Mouse (Mus musculus) stomach, embryonic 16.5 days (tissue): Measurements from ENCODE around the gene Rinl. TPM values are rescaled to one million over a fixed set of nuclear protein-coding genes. Genes with fewer than 3 reads are reported as not detected.
A peak's percentile ranks its signal among the peaks of the same experiment; 100 is the strongest.

Source experiments
- ATAC-seq: fragments of 200-750 bp; cut with Nextera tagmentation; 2 replicates; pipeline ENCODE4 v1.8.0; 2017; ENCODE audit warnings: moderate number of reproducible peaks, moderate TSS enrichment; ENCODE audit not compliant: insufficient read depth, low FRiP score
- H3K27ac ChIP-seq: fragments of 300-500 bp; sonication (generic); 2 replicates; pipeline ENCODE4 v1.5.1; 2014; ENCODE audit warnings: low read length
- H3K27me3 ChIP-seq: fragments of 300-500 bp; sonication (generic); 2 replicates; pipeline ENCODE4 v1.6.1; 2014; ENCODE audit warnings: low read length, control low read depth, mixed read lengths; ENCODE audit not compliant: control insufficient read depth, insufficient read depth
- H3K36me3 ChIP-seq: fragments of 300-500 bp; sonication (generic); 2 replicates; pipeline ENCODE4 v1.6.1; 2014; ENCODE audit warnings: low read length; ENCODE audit not compliant: control insufficient read depth, insufficient read depth
- H3K4me1 ChIP-seq: fragments of 300-500 bp; sonication (generic); 2 replicates; pipeline ENCODE4 v1.6.1; 2014; ENCODE audit warnings: low read length, control low read depth, mixed read lengths; ENCODE audit not compliant: control insufficient read depth, insufficient read depth
- H3K4me2 ChIP-seq: fragments of 300-500 bp; sonication (generic); 2 replicates; pipeline ENCODE4 v1.6.1; 2014; ENCODE audit warnings: low read depth, low read length, mixed read lengths
- H3K4me3 ChIP-seq: fragments of 300-500 bp; sonication (generic); replicated peaks from 2 replicates; pipeline ENCODE4 v1.5.1; 2014; ENCODE audit warnings: mild to moderate bottlenecking, low read length
- H3K9ac ChIP-seq: fragments of 300-500 bp; sonication (generic); 2 replicates; pipeline ENCODE4 v1.6.1; 2014; ENCODE audit warnings: low read length
- H3K9me3 ChIP-seq: fragments of 300-500 bp; sonication (generic); replicated peaks from 2 replicates; pipeline ENCODE4 v1.6.1; 2016; ENCODE audit warnings: low read length, control low read depth; ENCODE audit not compliant: control insufficient read depth
- WGBS: fragments of 180-500 bp; shearing (Covaris S2); extraction: QIAGEN DNeasy Blood & Tissue Kit; methylation state at CpG from one replicate; pipeline ENCODE4 v1.1.7; 2014; 5-methylcytosine and 5-hydroxymethylcytosine counted together
- polyA plus RNA-seq: library from polyadenylated mRNA; unstranded; fragments of >200 nt; fragmentation: Nextera tagmentation; extraction: Ambion mirVana; gene quantifications from 2 replicates; pipeline ENCODE4 v1.2.1, GENCODE M21; 2015

The Rinl gene
- polyA plus RNA-seq, 1 experiment from 2014 or later, result 5.9 TPM

DNA sequence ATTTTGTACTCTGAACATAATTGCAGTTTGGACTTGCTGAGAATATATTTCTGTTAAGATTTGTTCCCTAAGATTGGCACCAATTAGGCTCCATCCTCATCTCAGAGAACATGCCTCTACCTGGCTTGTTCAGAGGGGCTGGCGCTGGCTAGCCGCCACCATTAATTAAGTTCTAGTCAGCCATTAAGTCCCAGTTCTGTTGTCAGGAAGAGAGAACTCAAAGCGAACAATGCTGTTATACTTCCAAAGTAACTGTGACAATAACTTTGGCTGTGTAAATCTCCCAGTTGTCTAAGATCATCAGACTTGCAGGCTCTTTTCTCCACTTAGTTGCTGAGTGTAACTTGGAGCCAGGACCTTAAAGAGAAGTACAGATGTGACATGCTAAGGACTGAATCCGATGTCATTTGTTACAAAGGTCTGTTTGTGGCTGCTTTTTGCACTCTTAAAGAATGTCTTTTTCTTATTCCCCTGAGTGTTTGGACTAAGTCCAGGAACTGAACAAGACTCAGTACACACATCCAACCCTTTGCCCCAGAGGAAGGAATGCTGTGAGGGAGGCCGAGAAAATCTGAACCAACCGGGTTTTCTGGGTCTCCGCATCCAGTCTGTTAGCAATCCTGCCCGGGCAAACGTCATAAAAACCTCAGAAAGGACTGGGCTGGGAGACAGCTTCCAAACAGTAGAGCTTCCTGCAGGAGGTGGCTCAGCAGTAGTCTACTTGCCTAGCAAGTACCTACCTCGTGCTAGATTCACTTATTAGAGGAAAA lies 13.3 kb downstream of the Rinl start:
- no peaks in the 10 kb centered on the region for H3K36me3 ChIP-seq
- H3K4me2 ChIP-seq, result peak overlapping the region; percentile 42
- peak; percentile 81 for ATAC-seq
- peaks cover 38% of the 10 kb centered on the region for H3K4me1 ChIP-seq
- peak overlapping the region; percentile 19 for H3K4me3 ChIP-seq
- no peaks in the 10 kb centered on the region for H3K9me3 ChIP-seq
- peak overlapping the region; percentile 63 for H3K9ac ChIP-seq
- H3K27me3 ChIP-seq, result no peaks in the 10 kb centered on the region
- 17% methylated on average over 10 of the region's 10 CpGs for WGBS
- peak overlapping the region; percentile 100 for H3K27ac ChIP-seq

DNA sequence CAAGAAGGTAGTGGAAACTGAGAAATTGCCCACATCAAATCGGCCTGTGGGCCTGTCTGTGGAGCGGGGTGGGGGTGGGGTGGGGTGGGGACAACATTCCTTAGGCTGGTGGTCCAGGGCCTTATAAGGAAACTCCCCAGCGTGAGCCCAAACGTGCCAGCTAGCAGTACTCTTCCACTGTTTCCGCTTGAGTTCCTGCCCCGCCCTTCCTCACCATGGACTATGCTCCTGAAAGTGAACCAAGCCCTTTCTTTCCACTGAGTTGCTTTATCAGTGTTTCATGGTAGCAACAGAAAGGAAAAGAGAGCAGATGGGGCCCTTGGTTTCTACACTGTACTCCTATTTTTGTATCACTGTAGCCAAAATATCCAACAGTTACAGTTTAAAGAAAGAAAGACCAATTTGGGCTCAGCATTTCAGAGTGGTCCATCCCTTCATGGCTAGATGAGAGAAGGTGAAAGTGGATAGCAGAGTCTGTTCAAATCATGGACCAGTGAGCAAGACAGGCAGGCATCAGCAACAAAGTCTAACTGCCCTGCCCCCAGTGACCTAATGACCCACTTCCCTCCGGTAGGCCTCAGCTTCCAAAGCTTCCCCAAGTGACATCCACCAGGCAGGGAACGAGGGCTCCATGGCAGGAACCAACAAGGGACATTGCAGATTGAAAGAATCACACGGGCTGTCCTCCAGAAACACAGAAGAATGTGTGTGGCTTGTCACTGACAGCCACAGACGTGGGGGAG lies 14.2 kb downstream of the Rinl start:
- Histone ChIP-seq H3K9me3 (no peaks in the 10 kb centered on the region), H3K4me2 (peak overlapping the region; percentile 42), H3K27ac (peak overlapping the region; percentile 100), H3K4me3 (peak overlapping the region; percentile 19), H3K9ac (peak overlapping the region; percentile 63), H3K36me3 (no peaks in the 10 kb centered on the region), H3K27me3 (no peaks in the 10 kb centered on the region), H3K4me1 (peaks cover 43% of the 10 kb centered on the region)
- ATAC-seq, result peak; percentile 74
- WGBS, result 17% methylated on average over 10 of the region's 10 CpGs

DNA sequence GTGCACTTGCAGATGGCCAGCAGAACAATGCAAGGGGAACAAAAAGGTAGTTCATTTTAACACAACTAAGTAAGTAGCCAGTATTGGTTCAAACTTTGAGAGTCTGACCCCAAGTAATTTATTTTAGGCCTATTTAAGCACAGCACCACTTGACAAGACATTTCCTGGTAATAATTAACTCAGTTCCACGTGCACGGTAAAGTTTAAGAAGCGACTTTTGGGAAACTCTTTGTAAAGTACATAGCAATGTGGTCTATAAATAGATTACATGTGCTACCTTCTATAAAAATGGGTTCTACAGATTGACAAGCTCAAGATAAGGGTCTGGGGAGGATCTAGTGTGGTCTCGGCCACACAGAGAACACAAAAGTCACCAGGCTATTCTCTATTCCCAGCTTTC lies 15.0 kb downstream of the Rinl start:
- 23% methylated on average over 4 of the region's 4 CpGs for WGBS
- H3K27ac ChIP-seq, result peak overlapping the region; percentile 100
- H3K36me3 ChIP-seq, result no peaks in the 10 kb centered on the region
- peaks cover 46% of the 10 kb centered on the region for H3K4me1 ChIP-seq
- peak; percentile 26; the same call in 1 of the 2 replicates for ATAC-seq
- no peaks in the 10 kb centered on the region for H3K9me3 ChIP-seq
- H3K27me3 ChIP-seq, result no peaks in the 10 kb centered on the region
- H3K4me2 ChIP-seq, result peak overlapping the region; percentile 42
- H3K4me3 ChIP-seq, result no peak overlapping the region
- peak overlapping the region; percentile 63 for H3K9ac ChIP-seq

DNA sequence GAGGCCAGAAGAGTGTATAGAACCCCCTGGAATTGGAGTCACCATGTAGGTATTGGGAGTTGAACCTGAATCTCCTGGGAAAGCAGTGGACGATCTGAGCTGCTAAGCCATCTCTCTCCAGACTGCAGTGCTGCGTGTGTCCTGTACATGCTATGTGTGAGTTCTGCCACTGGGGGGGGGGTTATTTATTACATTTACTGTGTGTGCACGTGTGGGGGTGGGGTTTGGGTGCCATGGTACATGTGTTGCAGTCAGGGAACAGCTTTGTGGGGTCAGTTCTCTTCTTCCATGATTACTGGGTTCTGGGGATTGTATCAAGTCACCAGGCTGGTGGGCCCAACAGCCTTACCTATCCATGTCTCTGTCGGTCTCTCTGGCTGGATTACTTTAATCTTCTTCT lies 18.1 kb downstream of the Rinl start:
- H3K9me3 ChIP-seq, result no peaks in the 10 kb centered on the region
- no peak overlapping the region for H3K4me2 ChIP-seq
- no peak overlapping the region for H3K27ac ChIP-seq
- H3K36me3 ChIP-seq, result no peaks in the 10 kb centered on the region
- 72% methylated on average over 4 of the region's 4 CpGs for WGBS
- H3K27me3 ChIP-seq, result no peaks in the 10 kb centered on the region
- peaks cover 39% of the 10 kb centered on the region for H3K4me1 ChIP-seq
- ATAC-seq, result no peak
- no peak overlapping the region for H3K4me3 ChIP-seq
- no peak overlapping the region for H3K9ac ChIP-seq

DNA sequence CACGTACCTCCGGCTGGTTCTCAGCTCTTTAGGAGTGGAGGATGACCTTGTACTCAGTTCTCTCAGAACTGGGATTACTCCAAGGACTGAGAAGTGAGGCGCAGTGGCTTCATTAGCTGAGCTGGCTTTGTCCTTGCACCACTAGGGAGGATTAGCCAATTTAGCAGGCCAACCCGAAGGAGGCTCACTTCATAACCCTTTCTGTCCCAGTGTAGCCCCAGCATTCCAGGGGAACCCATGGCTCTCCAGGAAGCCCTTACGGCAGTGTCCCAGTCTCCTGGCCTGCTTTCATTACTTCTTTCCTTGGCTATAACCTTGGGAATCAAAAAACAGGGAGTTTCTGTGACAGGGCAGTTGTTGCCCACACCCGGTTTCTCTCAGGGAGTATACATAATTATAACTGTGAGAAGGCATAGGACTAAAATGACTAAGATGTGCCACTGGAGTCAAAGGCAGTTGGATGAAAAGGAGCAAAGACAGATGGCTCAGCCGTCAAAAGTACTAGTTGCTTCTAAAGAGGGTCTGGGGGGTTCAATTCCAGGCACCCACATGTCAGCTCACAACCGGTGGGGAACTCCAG lies 19.0 kb downstream of the Rinl start:
- ATAC-seq, result no peak
- Histone ChIP-seq H3K9me3 (no peaks in the 10 kb centered on the region), H3K4me1 (peaks cover 39% of the 10 kb centered on the region), H3K4me2 (peak overlapping the region; percentile 88), H3K4me3 (peak overlapping the region; percentile 78), H3K27ac (peak overlapping the region; percentile 100), H3K27me3 (no peaks in the 10 kb centered on the region), H3K36me3 (no peaks in the 10 kb centered on the region), H3K9ac (peak overlapping the region; percentile 98)
- WGBS, result 31% methylated on average over 7 of the region's 8 CpGs

DNA sequence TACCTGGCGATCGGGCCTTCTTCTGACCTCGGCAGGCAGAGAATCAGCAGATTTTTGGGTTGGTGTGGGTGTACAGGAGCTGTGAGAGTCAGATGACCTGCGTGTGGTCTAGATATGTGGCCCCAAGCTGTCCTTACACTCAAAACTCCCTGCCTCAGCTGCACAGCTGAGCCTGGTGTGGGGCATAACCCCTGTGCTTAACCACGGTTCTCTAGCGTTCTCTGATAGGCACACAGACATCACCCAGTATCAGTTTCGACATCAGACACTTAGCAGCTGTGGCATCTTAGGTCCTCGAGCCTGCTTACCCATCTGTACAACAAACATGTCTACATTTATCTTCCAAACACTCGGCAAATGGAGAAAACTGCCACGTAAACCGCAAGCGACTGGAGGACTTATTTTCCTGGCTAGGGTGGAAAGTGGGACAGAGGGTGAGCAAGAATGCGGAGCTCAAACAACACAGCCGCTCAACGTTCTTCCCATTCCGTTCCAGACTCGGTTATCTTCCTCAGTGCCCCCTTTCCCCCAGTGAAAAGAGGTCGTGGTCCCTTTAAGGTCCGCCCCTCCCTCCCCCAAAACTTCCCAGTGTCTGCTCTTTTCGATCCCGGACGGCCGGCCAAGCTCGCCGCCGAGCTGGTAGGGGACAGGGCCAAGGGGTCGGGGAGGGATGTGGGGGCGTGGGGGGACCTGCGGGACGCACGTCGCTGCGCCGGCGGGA lies 19.6 kb downstream of the Rinl start, which contains the start of gene Hnrnpl:
Gene Hnrnpl, plus strand, starts transcription at position 321 of the 721 bp plus-strand sequence.
- H3K9ac ChIP-seq, result peak within 1 kb of the TSS; percentile 98
- H3K4me3 ChIP-seq, result peak within 1 kb of the TSS; percentile 78

DNA sequence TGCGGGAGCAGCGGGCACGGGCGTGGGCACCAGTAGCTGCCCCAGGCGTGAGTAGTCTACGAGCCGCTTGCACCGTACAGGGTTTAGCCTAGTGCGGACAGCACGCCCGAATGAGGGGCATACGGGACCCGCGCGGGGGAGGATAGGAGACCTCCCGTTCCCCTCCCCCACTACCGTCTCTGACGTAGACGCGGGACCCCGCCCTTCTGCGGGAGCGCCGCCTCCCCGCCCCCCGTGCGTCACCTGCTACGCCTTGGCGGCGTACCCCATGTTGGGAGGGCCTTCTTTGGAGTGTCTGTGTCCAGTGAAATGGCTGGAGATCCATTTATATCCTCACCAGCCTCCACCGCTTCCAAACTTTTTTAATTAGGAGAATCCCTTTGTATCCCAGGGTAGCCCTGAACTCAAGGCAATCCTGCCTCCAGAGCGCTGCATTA lies 20.2 kb downstream of the Rinl start:
- H3K9ac ChIP-seq, result peak overlapping the region; percentile 98
- H3K4me2 ChIP-seq, result peak overlapping the region; percentile 88
- under 1% methylated on average over 32 of the region's 32 CpGs for WGBS
- peak overlapping the region; percentile 100 for H3K27ac ChIP-seq
- H3K27me3 ChIP-seq, result no peaks in the 10 kb centered on the region
- H3K4me3 ChIP-seq, result peak overlapping the region; percentile 78
- ATAC-seq, result peak; percentile 75
- no peaks in the 10 kb centered on the region for H3K9me3 ChIP-seq
- peaks cover 9% of the 10 kb centered on the region for H3K36me3 ChIP-seq
- peaks cover 39% of the 10 kb centered on the region for H3K4me1 ChIP-seq

More for the DNA sequence above, 19.6 kb downstream of the Rinl start, which contains the start of gene Hnrnpl:
- peak; percentile 5 for ATAC-seq
- Histone ChIP-seq H3K4me1 (peaks cover 39% of the 10 kb centered on the region), H3K9me3 (no peaks in the 10 kb centered on the region), H3K4me2 (peak within 1 kb of the TSS; percentile 88), H3K36me3 (peaks cover 5% of the 10 kb centered on the region), H3K27ac (peak within 1 kb of the TSS; percentile 100), H3K27me3 (no peaks in the 10 kb centered on the region)
- 1% methylated on average over 35 of the region's 35 CpGs for WGBS

DNA sequence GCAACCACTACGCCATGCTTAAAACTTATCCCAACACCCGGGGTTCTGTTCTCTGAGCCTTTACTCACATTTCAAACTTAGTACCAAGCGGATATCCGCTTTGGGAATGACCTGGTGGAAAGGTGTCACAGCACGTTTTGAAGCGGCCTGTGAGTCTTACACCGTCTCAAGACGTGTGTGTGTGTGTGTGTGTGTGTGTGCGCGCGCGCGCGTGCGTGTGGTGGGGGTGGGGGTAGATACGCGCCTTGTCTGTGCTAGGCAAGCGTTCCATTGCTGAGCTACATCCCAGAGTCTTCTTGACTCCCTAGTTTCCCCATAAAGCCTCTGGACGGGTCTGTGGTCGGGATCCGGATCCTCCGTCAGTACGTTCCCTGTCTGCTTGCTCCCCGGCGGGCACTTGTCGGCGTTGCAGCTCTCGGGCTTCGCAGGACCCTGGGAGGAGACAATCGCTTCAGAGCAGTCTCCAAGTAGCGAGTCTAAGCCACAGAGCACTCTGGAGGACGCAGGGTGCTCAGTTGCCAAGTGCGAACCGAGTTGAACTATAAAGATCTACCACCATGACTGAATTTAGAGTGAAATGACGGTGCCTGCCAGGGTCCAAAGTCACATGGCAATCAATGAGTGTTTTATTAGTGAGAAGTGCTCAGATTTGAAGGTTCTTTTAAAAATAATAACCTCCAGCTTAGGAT lies 20.8 kb downstream of the Rinl start:
- Histone ChIP-seq H3K27ac (peak overlapping the region; percentile 100), H3K36me3 (peaks cover 14% of the 10 kb centered on the region), H3K4me3 (peak overlapping the region; percentile 78), H3K4me1 (peaks cover 40% of the 10 kb centered on the region), H3K9ac (peak overlapping the region; percentile 98), H3K27me3 (no peaks in the 10 kb centered on the region), H3K9me3 (no peaks in the 10 kb centered on the region), H3K4me2 (peak overlapping the region; percentile 88)
- under 1% methylated on average over 35 of the region's 35 CpGs for WGBS
- ATAC-seq, result peak; percentile 7; the same call in 1 of the 2 replicates
